Comparison of ENCODE assay signal across 8 mouse cellular contexts in the genomic region with DNA sequence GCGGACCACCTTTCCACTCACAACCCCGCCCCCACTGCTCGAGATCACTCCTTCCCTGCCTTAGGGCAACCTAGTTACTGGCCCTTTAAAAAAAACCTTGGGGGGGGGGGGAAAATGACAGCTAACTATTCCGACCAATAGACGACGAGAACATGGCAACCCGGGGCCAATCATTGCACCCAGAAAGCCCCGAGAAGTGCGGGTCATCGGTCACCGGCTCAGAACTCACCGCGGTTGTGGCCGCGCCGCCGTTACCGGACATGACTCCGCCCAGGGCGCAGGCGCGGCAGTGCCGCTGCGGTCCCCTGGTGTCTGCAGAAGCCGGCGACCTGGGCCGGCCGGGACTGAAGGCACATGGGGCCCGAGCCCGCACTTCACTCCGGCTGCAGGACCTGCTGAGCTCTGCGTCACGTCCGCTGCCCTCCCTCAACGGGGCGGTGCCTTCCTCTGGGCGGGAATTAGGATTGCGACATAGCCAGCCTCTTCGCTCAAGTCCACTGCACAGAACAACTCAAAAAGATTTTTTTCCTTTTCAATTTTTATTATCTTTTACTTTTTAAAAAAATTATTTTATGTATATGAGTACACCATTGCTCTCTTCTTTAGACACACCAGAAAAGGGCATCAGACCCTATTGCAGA. TPM values are rescaled to one million over a fixed set of nuclear protein-coding genes. Genes with fewer than 3 reads are reported as not detected.
DNase-seq lines count a peak whose midpoint lies in the region; ATAC-seq lines count a peak whose summit lies in the region.

Gene Hmbs, minus strand, starts transcription at position 448 of the 641 bp plus-strand sequence.

- H3K27me3 ChIP-seq in hindbrain, embryonic 11.5 days (ENCODE audit: control insufficient read depth, insufficient read depth, low read length) = no peaks in the 10 kb centered on the region

- no peaks in the 10 kb centered on the region for H3K9me3 ChIP-seq in hindbrain, embryonic 11.5 days (ENCODE audit: control insufficient read depth, low read length)

- peak within 1 kb of the TSS; percentile 78 for H3K9ac ChIP-seq in hindbrain, embryonic 11.5 days (ENCODE audit: low read depth, low read length)

- under 1% methylated on average over 39 of the region's 39 CpGs for WGBS in hindbrain, embryonic 11.5 days

- H3K36me3 ChIP-seq in hindbrain, embryonic 11.5 days (ENCODE audit: control insufficient read depth, insufficient read depth, low read length) = peaks cover 9% of the 10 kb centered on the region

- H3K4me1 ChIP-seq in hindbrain, embryonic 11.5 days (replicated peaks; ENCODE audit: control insufficient read depth, insufficient read depth, low read length) = peaks cover 4% of the 10 kb centered on the region; the same call in 1 of the 2 replicates

- H3K27ac ChIP-seq in hindbrain, embryonic 11.5 days (ENCODE audit: low read depth, low read length) = peak within 1 kb of the TSS; percentile 98

- peak; percentile 91 for DNase-seq in MN1 (ENCODE audit: low spot score)
- peak; percentile 87 for DNase-seq in cerebellum, adult 9-11 months
- peak; percentile 75 to 89 for DNase-seq in frontal cortex, adult 2 months (ENCODE audit: extremely low spot score in 1 of 2, low spot score in 1 of 2)
- peak; percentile 91 for DNase-seq in hindbrain, embryonic 11.5 days (ENCODE audit: low spot score)
- peak; percentile 90 to 91 for DNase-seq in layer of hippocampus, postnatal 14 days (ENCODE audit: low spot score in 2 of 2)
- DNase-seq in lung, postnatal 14 days = peak; percentile 92
- peak; percentile 83 for DNase-seq in retina, adult 2 months (ENCODE audit: low read depth, low spot score)
- DNase-seq in thymus, postnatal 36 days = peak; percentile 87

- peak within 1 kb of the TSS; percentile 75 for H3K4me3 ChIP-seq in hindbrain, embryonic 11.5 days (ENCODE audit: low read depth, low read length)

- peak within 1 kb of the TSS; percentile 45 for H3K4me2 ChIP-seq in hindbrain, embryonic 11.5 days (replicated peaks; ENCODE audit: low read depth, low read length)

- peak; percentile 97 for ATAC-seq in hindbrain, embryonic 11.5 days (ENCODE audit: low FRiP score)

RNA-seq across cellular contexts. Expression of gene Hmbs, which starts in this region (rescaled TPM):
- polyA plus RNA-seq in frontal cortex, adult 2 months (2012; rRNA removed) = 30.3 and 33.4 TPM in 2 replicates
- 134 and 151 TPM in 2 replicates for polyA plus RNA-seq in hindbrain, embryonic 11.5 days (2014; fragmentation: Nextera tagmentation; extraction: Ambion mirVana)
- 10 to 100 TPM; 22.6 to 22.8 TPM for total RNA-seq in layer of hippocampus, postnatal 14 days (2021)

Comparison
In these comparisons a context has a peak if more than half of its experiments do, and no peak if none do; other contexts are left out.
1. Peak in every context shown above with its lines: DNase-seq, ATAC-seq, H3K4me3 ChIP-seq and H3K27ac ChIP-seq.